Mouse (Mus musculus) limb, embryonic 12.5 days (tissue): Measurements from ENCODE around the gene Strn. TPM values are rescaled to one million over a fixed set of nuclear protein-coding genes. Genes with fewer than 3 reads are reported as not detected.

Experiments
- ATAC-seq: fragments of 200-750 bp; cut with Nextera tagmentation; 2 replicates; pipeline ENCODE4 v1.8.0; 2017; ENCODE audit warnings: low read depth, moderate TSS enrichment; ENCODE audit not compliant: insufficient number of reproducible peaks, insufficient read depth, low FRiP score, low TSS enrichment
- H3K27ac ChIP-seq: fragments of 300-500 bp; sonication (generic); 2 replicates; pipeline ENCODE4 v1.5.1; 2016; ENCODE audit warnings: mild to moderate bottlenecking, moderate library complexity
- H3K27me3 ChIP-seq: fragments of 300-500 bp; sonication (generic); 2 replicates; pipeline ENCODE4 v1.6.1; 2016; ENCODE audit warnings: mild to moderate bottlenecking, moderate library complexity
- H3K36me3 ChIP-seq: fragments of 300-500 bp; sonication (generic); 2 replicates; pipeline ENCODE4 v1.6.1; 2016; ENCODE audit warnings: mild to moderate bottlenecking, moderate library complexity
- H3K4me1 ChIP-seq: fragments of 300-500 bp; sonication (generic); replicated peaks from 2 replicates; pipeline ENCODE4 v1.6.1; 2016
- H3K4me2 ChIP-seq: fragments of 300-500 bp; sonication (generic); 2 replicates; pipeline ENCODE4 v1.6.1; 2016; ENCODE audit warnings: mild to moderate bottlenecking, moderate library complexity
- H3K4me3 ChIP-seq: fragments of 300-500 bp; sonication (generic); replicated peaks from 2 replicates; pipeline ENCODE4 v1.5.1; 2016; ENCODE audit warnings: mild to moderate bottlenecking
- H3K9ac ChIP-seq: fragments of 300-500 bp; sonication (generic); replicated peaks from 2 replicates; pipeline ENCODE4 v1.6.1; 2016; ENCODE audit warnings: mild to moderate bottlenecking, moderate library complexity
- H3K9me3 ChIP-seq: fragments of 300-500 bp; sonication (generic); 2 replicates; pipeline ENCODE4 v1.6.1; 2016; ENCODE audit warnings: mild to moderate bottlenecking, moderate library complexity
- WGBS: fragments of 180-500 bp; shearing (Covaris S2); methylation state at CpG from one replicate; pipeline ENCODE4 v1.1.7; 2016; 5-methylcytosine and 5-hydroxymethylcytosine counted together
- polyA plus RNA-seq: library from polyadenylated mRNA; unstranded; fragments of >200 nt; fragmentation: Nextera tagmentation; extraction: Ambion mirVana; gene quantifications from 2 replicates; pipeline ENCODE4 v1.2.1, GENCODE M21; 2016

Strn gene
- 6.1 and 6.7 TPM in 2 replicates for polyA plus RNA-seq

DNA sequence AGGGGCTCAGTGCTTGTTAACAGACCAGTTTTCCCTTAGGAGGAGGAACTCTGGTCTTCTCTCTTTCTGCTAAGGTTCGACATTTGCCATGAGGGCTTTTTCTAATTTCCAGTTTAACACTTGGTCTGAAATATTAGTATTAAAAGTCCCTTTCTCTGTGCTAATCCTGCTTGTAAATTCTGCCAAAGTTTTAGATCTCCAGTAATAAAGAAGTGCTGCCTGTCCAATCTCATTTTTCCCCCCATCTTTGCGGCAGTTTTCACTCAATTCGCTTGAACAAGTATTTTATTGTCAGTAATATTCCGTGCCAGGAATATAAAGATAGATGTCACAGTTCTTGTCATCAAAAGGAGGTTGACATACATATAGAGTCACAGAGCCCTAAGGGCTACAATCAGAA lies at the start of gene Strn:
TSS of gene Strn (minus strand) at position 101 of the 400 bp plus-strand sequence.
- no peak for ATAC-seq
- Histone ChIP-seq H3K36me3 (no peaks in the 10 kb centered on the region), H3K9ac (peak within 1 kb of the TSS; percentile 85), H3K4me1 (peaks cover 15% of the 10 kb centered on the region), H3K9me3 (no peaks in the 10 kb centered on the region), H3K4me2 (peak within 1 kb of the TSS; percentile 82), H3K27ac (peak within 1 kb of the TSS; percentile 92), H3K4me3 (peak within 1 kb of the TSS; percentile 86), H3K27me3 (no peaks in the 10 kb centered on the region)
- 41% methylated on average over 4 of the region's 4 CpGs for WGBS

GRCm38 (mm10) chr17:78778765-78779164 lies 41.8 kb upstream of the Strn start:
- no peak overlapping the region for H3K4me2 ChIP-seq
- H3K4me3 ChIP-seq = no peak overlapping the region
- WGBS = 91% methylated on average over 1 of the region's 1 CpGs

DNA sequence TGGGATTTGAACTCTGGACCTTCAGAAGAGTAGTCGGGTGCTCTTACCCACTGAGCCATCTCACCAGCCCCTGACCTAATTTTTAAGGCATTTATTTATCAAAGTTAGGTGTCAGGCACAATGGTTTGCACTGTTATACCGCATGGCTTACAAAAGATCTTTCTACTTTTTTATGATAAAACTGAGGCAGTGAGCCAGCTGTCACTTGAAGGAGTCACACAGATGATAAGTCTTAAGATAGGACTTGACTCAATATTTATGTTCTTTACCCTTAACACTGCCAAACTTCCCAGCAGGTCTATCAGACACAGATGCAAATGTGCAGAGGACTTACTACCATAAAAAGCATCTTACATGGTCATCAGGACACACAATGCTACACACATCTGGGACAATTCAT lies 35.3 kb upstream of the Strn start:
- WGBS = 92% methylated on average over 2 of the region's 2 CpGs
- H3K9me3 ChIP-seq = no peaks in the 10 kb centered on the region
- no peak overlapping the region for H3K4me3 ChIP-seq
- H3K4me1 ChIP-seq = no peaks in the 10 kb centered on the region
- peaks cover 50% of the 10 kb centered on the region for H3K36me3 ChIP-seq
- H3K4me2 ChIP-seq = no peak overlapping the region
- no peaks in the 10 kb centered on the region for H3K27me3 ChIP-seq
- no peak overlapping the region for H3K9ac ChIP-seq
- no peak for ATAC-seq
- H3K27ac ChIP-seq = no peak overlapping the region

More at GRCm38 (mm10) chr17:78778765-78779164, 41.8 kb upstream of the Strn start:
- no peaks in the 10 kb centered on the region for H3K4me1 ChIP-seq
- no peak overlapping the region for H3K9ac ChIP-seq
- no peak overlapping the region for H3K27ac ChIP-seq
- H3K27me3 ChIP-seq = no peaks in the 10 kb centered on the region
- ATAC-seq = no peak
- H3K9me3 ChIP-seq = no peaks in the 10 kb centered on the region
- H3K36me3 ChIP-seq = peaks cover 42% of the 10 kb centered on the region

DNA sequence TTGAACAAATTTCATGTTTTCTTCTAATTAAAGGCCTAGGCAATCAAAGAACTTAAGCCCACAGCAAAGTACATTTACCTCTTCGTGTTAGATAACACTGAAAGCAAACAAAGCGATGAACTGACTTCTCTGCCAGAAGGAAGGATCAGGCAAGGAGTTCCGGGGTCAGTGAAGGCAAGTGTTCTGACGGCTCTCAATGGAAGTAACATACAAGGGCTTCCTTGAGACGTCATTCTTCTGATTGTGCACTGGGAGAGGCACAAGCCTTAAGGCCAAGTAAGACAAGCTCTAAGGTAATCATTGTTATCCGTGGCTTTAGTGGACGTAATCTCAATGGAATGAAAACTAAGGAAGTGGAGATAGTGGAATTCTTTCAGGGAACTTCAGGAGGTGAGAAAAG lies 33.9 kb upstream of the Strn start:
- no peak overlapping the region for H3K4me2 ChIP-seq
- peaks cover 54% of the 10 kb centered on the region for H3K36me3 ChIP-seq
- H3K4me3 ChIP-seq = no peak overlapping the region
- WGBS = 73% methylated on average over 7 of the region's 7 CpGs
- no peak overlapping the region for H3K27ac ChIP-seq
- no peak overlapping the region for H3K9ac ChIP-seq
- H3K9me3 ChIP-seq = no peaks in the 10 kb centered on the region
- H3K4me1 ChIP-seq = no peaks in the 10 kb centered on the region
- no peaks in the 10 kb centered on the region for H3K27me3 ChIP-seq
- ATAC-seq = no peak

GRCm38 (mm10) chr17:78769341-78769740 lies 32.3 kb upstream of the Strn start:
- 82% methylated on average over 3 of the region's 3 CpGs for WGBS

DNA sequence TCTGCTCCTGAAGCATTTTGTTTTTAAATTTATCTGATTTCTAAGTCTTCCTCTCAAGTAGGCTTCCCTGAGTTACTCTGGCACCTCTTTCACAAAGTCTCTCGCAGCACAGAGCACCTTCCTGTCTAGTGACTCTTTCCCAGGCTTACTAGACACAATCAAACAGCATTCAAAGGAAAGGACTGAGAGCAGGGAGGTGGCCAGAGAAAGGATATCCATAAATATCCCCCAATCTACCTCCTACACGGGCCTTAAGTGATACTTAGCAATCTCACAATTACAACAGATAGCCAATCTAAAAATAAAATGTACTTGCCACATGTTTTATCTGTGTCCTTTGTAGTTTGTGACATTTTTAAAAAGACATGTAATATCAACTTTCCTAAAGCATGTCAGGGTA lies 31.9 kb upstream of the Strn start:
- peaks cover 69% of the 10 kb centered on the region for H3K36me3 ChIP-seq

More at GRCm38 (mm10) chr17:78769341-78769740, 32.3 kb upstream of the Strn start:
- H3K36me3 ChIP-seq = peaks cover 65% of the 10 kb centered on the region
- H3K27me3 ChIP-seq = no peaks in the 10 kb centered on the region
- H3K27ac ChIP-seq = no peak overlapping the region
- H3K9me3 ChIP-seq = no peaks in the 10 kb centered on the region
- no peak overlapping the region for H3K9ac ChIP-seq
- no peaks in the 10 kb centered on the region for H3K4me1 ChIP-seq
- H3K4me3 ChIP-seq = no peak overlapping the region
- no peak for ATAC-seq
- no peak overlapping the region for H3K4me2 ChIP-seq

DNA sequence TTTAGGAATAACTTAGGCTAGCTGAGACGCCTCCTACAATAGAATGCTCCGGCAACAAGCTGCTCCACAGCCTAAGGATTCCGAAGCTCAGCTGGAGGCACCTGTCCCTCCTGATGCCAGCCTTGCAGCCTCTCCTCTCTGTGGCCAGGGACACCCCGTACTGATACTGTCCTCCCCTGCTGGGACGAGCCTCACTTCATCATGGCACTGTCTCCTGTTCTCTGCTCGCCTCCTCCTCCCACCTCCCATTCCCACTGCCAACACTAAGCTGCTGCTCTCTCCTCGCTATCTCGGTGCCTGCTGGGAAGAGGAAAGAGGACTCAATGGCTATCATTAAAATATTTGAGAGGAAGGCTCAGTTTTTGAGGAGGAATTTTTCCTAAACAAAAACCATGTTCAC lies 30.6 kb upstream of the Strn start:
- H3K4me2 ChIP-seq = no peak overlapping the region
- ATAC-seq = no peak
- H3K9me3 ChIP-seq = no peaks in the 10 kb centered on the region
- no peak overlapping the region for H3K4me3 ChIP-seq
- no peak overlapping the region for H3K27ac ChIP-seq
- peaks cover 65% of the 10 kb centered on the region for H3K36me3 ChIP-seq
- H3K27me3 ChIP-seq = no peaks in the 10 kb centered on the region
- H3K9ac ChIP-seq = no peak overlapping the region
- H3K4me1 ChIP-seq = no peaks in the 10 kb centered on the region
- WGBS = 71% methylated on average over 8 of the region's 8 CpGs

More for the DNA sequence above, 31.9 kb upstream of the Strn start:
- Histone ChIP-seq H3K4me3 (no peak overlapping the region), H3K9me3 (no peaks in the 10 kb centered on the region), H3K9ac (no peak overlapping the region), H3K27ac (no peak overlapping the region), H3K4me2 (no peak overlapping the region), H3K4me1 (no peaks in the 10 kb centered on the region), H3K27me3 (no peaks in the 10 kb centered on the region)
- WGBS = 80% methylated on average over 2 of the region's 2 CpGs
- ATAC-seq = no peak

- Histone ChIP-seq H3K4me1 (no peaks in the 10 kb centered on the region), H3K36me3 (peaks cover 67% of the 10 kb centered on the region), H3K4me3 (no peak overlapping the region), H3K4me2 (no peak overlapping the region), H3K9ac (no peak overlapping the region), H3K9me3 (no peaks in the 10 kb centered on the region), H3K27me3 (no peaks in the 10 kb centered on the region), H3K27ac (no peak overlapping the region)
- no peak for ATAC-seq
- 88% methylated on average over 7 of the region's 7 CpGs for WGBS
Measured at GRCm38 (mm10) chr17:78766084-78766483, 29.1 kb upstream of the Strn start.

GRCm38 (mm10) chr17:78763272-78763671 lies 26.3 kb upstream of the Strn start:
- Histone ChIP-seq H3K4me3 (no peak overlapping the region), H3K9ac (no peak overlapping the region), H3K36me3 (peaks cover 61% of the 10 kb centered on the region), H3K27me3 (no peaks in the 10 kb centered on the region), H3K4me1 (no peaks in the 10 kb centered on the region), H3K9me3 (no peaks in the 10 kb centered on the region), H3K4me2 (no peak overlapping the region), H3K27ac (no peak overlapping the region)
- ATAC-seq = no peak
- WGBS = 91% methylated on average over 5 of the region's 5 CpGs

- ATAC-seq = no peak
- H3K27me3 ChIP-seq = no peaks in the 10 kb centered on the region
Measured at GRCm38 (mm10) chr17:78752938-78753655, 16.1 kb upstream of the Strn start.

DNA sequence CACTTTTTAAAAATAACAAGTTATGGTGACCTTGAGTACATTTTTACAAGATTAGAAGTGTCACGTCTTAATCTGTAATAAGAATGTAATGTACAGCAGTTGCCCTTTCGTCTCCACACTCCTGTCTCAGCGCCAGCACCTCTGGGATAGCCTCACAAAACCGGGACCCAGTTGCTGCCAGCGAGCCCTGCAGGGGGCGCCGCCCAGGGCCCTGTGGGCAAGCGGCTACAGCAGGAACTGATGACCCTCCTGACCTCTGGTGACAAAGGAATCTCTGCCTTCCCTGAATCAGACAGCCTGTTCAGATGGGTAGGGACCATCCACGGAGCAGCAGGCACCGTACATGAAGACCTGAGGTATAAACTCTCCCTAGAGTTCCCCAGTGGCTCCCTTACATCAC lies 15.1 kb upstream of the Strn start:
- ATAC-seq = no peak
- H3K36me3 ChIP-seq = peaks cover 48% of the 10 kb centered on the region
- no peaks in the 10 kb centered on the region for H3K9me3 ChIP-seq
- H3K27me3 ChIP-seq = no peaks in the 10 kb centered on the region
- H3K4me3 ChIP-seq = no peak overlapping the region
- 67% methylated on average over 10 of the region's 10 CpGs for WGBS
- no peak overlapping the region for H3K9ac ChIP-seq
- H3K4me1 ChIP-seq = no peaks in the 10 kb centered on the region
- H3K27ac ChIP-seq = no peak overlapping the region
- H3K4me2 ChIP-seq = no peak overlapping the region

More at GRCm38 (mm10) chr17:78752938-78753655, 16.1 kb upstream of the Strn start:
- Histone ChIP-seq H3K9me3 (no peaks in the 10 kb centered on the region), H3K27ac (no peak overlapping the region), H3K36me3 (peaks cover 56% of the 10 kb centered on the region), H3K4me2 (no peak overlapping the region), H3K9ac (no peak overlapping the region), H3K4me3 (no peak overlapping the region), H3K4me1 (no peaks in the 10 kb centered on the region)
- 71% methylated on average over 17 of the region's 17 CpGs for WGBS

GRCm38 (mm10) chr17:78748440-78748839 lies 11.4 kb upstream of the Strn start:
- no peaks in the 10 kb centered on the region for H3K27me3 ChIP-seq
- WGBS = 80% methylated on average over 9 of the region's 9 CpGs
- no peaks in the 10 kb centered on the region for H3K4me1 ChIP-seq
- peaks cover 22% of the 10 kb centered on the region for H3K36me3 ChIP-seq
- no peak overlapping the region for H3K27ac ChIP-seq
- no peaks in the 10 kb centered on the region for H3K9me3 ChIP-seq
- ATAC-seq = no peak
- no peak overlapping the region for H3K4me2 ChIP-seq
- no peak overlapping the region for H3K4me3 ChIP-seq
- H3K9ac ChIP-seq = no peak overlapping the region
